ENCODE assay signal across 17 mouse cellular contexts in genomic region chr3:137313775-137314362, GRCm38 (mm10). TPM values are rescaled to one million over a fixed set of nuclear protein-coding genes. Genes with fewer than 3 reads are reported as not detected.
"Had no signal": no experiment of that assay in that cellular context is flagged by ENCODE, and none has a peak within 500 bp of the region (broad histone marks: within the 10 kb centered on the region; RNA-seq: fewer than 3 reads in every experiment).

No protein-coding gene starts in this region.

- ATAC-seq: midbrain, embryonic 15.5 days had no signal

- H3K36me3 ChIP-seq: midbrain, embryonic 10.5 days; midbrain, embryonic 12.5 days; midbrain, embryonic 15.5 days; stomach, embryonic 15.5 days had no signal

- H3K4me3 ChIP-seq: midbrain, embryonic 10.5 days; midbrain, embryonic 12.5 days; midbrain, embryonic 15.5 days; stomach, embryonic 15.5 days had no signal

- DNase-seq: lung, adult 18-20 months; lung, embryonic 14.5 days; lung, postnatal 10 days; lung, postnatal 4 days; right cerebral cortex, postnatal 14 days; thymus, adult 2 months; thymus, postnatal 25 days; thymus, postnatal 4 days had no signal

- H3K4me2 ChIP-seq: lung, embryonic 14.5 days; midbrain, embryonic 12.5 days; midbrain, embryonic 15.5 days; stomach, embryonic 15.5 days had no signal

- H3K9me3 ChIP-seq: midbrain, embryonic 10.5 days; midbrain, embryonic 12.5 days; midbrain, embryonic 15.5 days; stomach, embryonic 15.5 days had no signal

- H3K27me3 ChIP-seq: midbrain, embryonic 12.5 days; midbrain, embryonic 15.5 days; stomach, embryonic 15.5 days had no signal

- H3K27ac ChIP-seq: liver, embryonic 14.5 days; midbrain, embryonic 10.5 days; midbrain, embryonic 12.5 days; midbrain, embryonic 15.5 days; stomach, embryonic 15.5 days; stomach, postnatal 0 days had no signal

- H3K9ac ChIP-seq: liver, embryonic 14.5 days; lung, embryonic 14.5 days; midbrain, embryonic 12.5 days; midbrain, embryonic 15.5 days; stomach, embryonic 15.5 days had no signal

- H3K4me1 ChIP-seq: midbrain, embryonic 10.5 days; midbrain, embryonic 12.5 days; midbrain, embryonic 15.5 days; stomach, embryonic 15.5 days had no signal

RNA-seq across cellular contexts. Expression of gene Emcn, which starts 27.0 kb away (rescaled TPM):
- total RNA-seq: megakaryocyte, adult 5-6 weeks; monocyte, adult 5-6 weeks; neutrophil, adult 5-6 weeks had no signal
